Mouse (Mus musculus) adrenal gland, postnatal 10 days (tissue): ENCODE results near the gene Zfp3. TPM values are rescaled to one million over a fixed set of nuclear protein-coding genes. Genes with fewer than 3 reads are reported as not detected.

Experiments
- DNase-seq: peaks from one replicate; pipeline ENCODE4 v3.0.0; 2021; ENCODE audit warnings: mixed read lengths
- long read RNA-seq, 2 experiments: library from polyadenylated mRNA; stranded (forward); transcript quantifications; one replicate each; pipeline ENCODE4 v2.0.0; 2021
- total RNA-seq, 2 experiments: library from RNA; stranded (reverse); gene quantifications; 2 replicates each; pipeline ENCODE4 v1.2.3; 2021

Gene Zfp3
- total RNA-seq = 10 to 100 TPM in 1 of 2 experiments, 1 to 10 TPM in 1; 6.7 to 10.3 TPM
- long read RNA-seq, experiment 1, transcript Zfp3-201 (2 exons, 2,061 nt) = major isoform, 10 of 11 reads
- long read RNA-seq, experiment 1, partial matches to known transcripts = 0 of 11 reads
- long read RNA-seq, experiment 1, other reads (novel, unspliced or antisense) = 1 of 11 reads
- long read RNA-seq, experiment 2, transcript Zfp3-201 (2 exons, 2,061 nt) = major isoform, 6 of 7 reads
- long read RNA-seq, experiment 2, partial matches to known transcripts = 0 of 7 reads
- long read RNA-seq, experiment 2, other reads (novel, unspliced or antisense) = 1 of 7 reads

DNA sequence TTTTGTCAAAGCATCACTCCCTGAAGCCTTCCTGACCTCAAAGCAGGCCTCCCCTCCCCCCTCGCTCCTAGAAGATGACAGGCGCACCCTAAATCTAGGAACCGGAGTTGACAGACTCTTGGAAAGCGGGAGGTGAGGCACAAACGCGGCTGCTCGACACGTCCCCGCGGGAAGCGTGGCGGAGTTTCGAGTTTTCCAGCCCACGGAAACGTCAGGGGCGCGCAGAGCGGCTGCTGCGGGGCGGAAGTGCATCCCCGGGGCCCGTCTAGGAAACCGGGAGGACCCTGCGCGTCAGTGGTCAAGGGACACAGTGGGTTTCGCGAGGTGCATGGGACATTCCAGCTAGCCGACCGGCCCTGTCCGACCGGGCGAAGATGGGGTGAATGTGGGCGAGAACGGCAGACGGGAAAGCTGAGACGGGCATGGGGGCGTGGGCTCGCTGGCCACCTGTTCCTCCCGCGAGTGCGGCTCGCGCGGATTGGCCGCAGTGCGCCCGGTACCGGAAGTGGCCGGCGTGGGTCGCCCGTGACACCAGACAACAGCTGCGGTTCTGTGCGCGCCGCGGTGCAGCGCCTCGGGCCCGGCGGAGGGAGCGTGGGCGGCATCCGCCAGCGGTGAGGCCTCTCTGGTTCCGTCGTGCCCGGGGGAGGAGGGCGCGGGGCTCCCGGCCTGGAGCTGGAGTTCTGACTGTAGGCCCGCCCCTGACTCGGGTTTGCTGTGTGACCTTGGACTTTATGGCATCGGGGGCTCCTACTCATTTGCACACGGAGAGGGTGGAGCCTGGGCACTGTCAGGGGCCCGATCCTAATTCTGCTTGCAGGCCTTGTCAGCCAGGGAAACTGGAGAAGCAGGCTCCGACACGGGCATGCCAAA lies at the start of gene Zfp3:
Zfp3 (plus strand) TSS at position 274 of the 873 bp plus-strand sequence.
- DNase-seq = peak; percentile 88

DNA sequence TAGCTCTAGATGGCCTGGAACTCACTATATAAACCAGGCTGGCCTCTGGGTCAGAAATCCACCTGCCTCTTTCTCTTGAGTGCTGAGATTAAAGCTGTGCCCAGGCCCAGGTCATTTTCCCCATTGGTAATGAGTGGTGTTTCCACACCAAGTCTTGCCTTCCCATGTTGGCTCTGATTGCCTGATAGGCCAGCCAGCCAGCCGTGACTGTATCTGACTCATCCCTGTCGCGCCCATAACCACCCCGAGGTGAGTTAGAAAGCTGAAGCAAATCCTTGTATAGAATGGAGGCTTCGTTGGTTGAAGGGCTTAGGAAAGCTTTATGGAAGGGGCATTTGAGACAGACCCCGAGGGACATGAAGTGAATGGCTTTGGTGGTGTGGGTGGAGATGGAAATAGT lies 48.2 kb upstream of the Zfp3 start:
- DNase-seq = peak; percentile 54

DNA sequence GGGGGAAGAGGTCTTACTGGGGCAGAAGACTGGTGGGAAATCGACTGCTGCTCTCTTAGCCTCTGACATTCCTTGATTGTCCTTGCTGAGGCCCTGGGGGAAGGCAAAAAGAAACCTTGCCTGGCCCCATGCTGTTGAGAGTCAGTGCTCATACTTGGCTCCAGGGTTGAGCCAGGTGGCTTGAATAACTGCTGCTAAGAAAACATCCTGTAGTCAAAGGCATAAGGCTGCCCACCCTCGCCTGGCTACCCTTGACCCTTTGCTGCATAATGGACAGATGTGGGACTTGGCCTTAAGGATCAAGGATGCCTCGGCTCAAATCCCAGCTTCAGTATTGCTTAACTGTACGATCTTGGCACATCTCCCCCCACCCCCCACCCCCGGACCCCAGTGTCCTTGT lies 45.5 kb upstream of the Zfp3 start:
- peak; percentile 55 for DNase-seq

DNA sequence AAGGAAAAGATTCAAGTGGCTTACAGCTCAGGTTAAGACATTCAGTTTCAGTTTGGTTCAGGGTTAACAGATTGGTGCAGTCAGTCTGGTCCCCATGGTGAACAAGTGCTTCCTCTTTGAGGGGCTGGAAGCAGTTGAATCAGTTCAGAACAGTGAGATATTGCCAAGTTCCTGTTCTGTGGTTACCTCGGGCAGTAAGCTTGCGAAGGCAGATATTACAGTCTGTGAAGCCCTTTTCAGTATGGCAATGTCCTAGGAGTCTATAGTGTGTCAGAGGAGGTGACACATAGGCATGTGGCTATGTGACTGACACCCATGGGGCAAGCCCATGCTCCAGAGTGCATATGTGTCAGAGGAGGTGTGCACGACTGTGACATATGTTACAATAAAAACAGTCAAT lies 43.4 kb upstream of the Zfp3 start:
- no peak for DNase-seq

DNA sequence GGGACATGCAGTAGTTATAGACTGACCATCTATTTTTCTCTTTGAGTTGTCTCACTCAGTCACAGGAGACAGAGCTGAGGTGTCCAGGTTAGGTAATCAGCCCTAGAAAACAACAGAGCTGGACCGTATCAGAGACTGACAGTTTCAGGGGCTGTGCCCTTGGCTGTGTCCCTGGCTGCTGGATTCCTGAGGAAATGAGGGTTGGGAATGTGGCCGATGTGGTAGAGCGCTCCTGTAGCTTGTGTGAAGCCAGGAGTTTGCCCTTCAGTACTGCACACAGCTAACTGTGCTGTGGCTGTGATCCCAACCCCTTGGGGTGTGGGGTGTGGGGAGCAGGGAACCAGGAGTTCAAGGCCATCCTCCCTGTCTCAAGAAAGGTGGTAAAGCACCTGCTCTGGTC lies 42.9 kb upstream of the Zfp3 start:
- DNase-seq = peak; percentile 48

DNA sequence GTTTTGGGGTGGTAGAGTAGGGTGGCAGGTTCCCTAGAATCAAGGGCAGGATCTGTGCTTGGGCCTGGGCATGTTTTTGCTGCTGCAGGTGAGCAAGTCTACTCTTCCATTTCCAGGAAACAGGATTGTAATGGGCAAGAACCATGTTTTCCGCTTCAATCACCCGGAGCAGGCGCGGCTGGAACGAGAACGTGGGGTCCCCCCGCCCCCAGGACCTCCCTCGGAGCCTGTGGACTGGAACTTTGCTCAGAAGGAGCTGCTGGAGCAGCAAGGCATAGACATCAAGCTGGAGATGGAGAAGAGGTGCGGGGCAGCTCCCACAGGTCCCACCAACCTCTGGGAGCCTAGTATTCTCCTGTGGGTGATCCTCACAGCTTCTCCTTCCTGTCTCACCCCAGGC lies 39.3 kb upstream of the Zfp3 start:
- no peak for DNase-seq

DNA sequence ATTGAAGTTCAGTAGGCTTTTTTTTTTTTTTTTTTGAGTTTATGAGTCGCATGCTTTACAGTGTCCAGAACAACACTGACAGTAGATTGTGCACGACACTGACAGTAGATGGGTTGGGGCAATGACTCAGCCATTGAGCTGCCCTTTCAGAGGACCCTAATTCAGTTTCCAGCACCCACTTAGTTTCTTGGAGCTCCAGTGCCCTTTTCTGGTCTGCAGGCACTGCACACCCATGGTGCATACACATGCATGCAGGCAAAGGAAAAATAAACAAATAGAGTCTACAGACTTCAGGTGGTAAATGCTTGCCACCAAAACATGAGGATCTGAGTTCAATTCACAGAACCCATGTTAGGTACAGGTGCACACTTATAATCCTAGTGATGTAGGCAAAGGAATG lies 37.4 kb upstream of the Zfp3 start:
- no peak for DNase-seq

DNA sequence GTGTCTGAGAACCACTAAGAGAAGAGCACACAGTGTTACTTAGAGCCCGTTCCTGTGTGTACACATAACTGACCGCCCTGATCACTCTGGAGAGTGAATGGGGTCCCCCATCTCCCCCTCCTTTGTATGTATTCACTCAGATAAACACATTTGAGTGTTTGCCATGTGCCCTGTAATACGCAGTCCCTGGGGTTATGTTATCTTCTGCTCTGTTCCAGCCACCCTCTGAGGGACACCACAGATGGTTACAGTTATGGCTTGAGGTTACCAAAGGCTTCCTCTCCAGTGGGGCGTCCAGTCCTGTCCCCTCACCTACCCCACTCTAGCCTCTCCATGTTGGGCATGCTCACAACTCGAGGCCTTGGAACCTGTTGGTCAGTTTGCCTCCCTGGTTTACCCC lies 36.6 kb upstream of the Zfp3 start:
- no peak for DNase-seq

DNA sequence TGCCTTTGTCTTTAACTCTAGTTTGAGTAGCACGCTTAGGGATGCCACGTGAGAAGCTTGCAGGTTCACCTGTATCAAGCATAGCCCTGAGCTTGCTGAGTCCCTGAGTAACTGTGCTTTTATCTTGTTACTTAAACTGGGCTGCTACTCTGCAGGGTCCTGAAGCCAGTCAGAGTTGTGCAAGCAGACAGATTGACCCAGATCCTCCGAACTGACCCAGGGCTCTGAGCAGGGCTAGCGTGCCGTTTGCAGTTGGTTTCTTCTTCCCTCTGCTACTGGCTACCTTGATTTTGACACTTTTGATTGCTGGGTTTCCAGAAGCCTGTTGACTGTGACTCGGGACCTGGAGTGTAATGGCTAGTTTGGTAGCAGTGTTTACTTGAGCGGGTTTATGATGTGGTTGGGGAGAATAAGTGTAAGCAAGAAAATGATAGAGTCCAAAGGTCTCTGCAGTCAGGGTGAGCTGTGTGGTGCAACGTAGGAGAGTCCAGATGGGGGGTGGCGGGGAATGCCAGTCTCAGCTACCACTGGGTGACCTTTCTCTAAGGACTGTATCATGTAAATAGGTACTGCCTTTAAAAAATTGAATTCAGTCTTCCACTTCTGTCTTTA lies 33.5 kb upstream of the Zfp3 start:
- DNase-seq = peak; percentile 42

DNA sequence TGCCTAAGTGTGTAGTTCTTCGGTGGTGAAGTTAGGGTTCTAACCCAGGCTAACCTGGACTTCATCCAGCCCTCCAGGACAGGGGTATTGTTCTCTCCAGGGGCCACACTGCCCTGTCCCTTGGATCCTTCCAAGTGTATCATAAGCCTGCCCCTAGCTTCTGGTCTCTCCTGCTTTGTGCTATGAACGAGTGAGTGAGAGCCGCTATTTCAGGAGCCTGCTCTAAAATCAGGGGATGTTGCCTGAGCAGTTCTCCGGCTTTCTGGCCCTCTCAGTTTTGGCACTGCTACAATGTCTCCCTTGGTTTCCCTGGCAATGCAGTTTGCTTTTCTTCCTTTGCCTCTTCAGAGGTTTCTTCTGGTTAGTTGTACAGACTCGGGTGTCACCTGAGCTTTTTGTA lies 32.8 kb upstream of the Zfp3 start:
- DNase-seq = no peak

DNA sequence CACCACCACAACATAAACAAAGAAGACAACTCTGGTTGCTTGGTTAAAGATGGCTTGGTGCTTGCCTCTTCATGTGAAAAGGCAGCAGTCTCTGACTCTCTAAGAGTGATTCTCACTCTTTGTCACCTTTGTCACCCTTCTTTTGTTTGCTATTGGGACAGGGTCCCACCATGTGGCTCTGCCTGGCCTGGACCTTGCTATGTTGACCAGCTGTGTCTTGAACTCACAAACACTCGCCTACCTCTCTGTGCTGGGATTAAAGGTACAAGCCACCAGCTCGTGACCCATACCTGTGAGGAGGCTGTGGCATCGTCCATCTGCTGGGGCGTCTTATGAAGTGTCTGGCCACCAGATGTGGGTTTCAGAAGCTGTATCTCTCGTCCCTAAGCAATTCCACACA lies 30.8 kb upstream of the Zfp3 start:
- DNase-seq = no peak

DNA sequence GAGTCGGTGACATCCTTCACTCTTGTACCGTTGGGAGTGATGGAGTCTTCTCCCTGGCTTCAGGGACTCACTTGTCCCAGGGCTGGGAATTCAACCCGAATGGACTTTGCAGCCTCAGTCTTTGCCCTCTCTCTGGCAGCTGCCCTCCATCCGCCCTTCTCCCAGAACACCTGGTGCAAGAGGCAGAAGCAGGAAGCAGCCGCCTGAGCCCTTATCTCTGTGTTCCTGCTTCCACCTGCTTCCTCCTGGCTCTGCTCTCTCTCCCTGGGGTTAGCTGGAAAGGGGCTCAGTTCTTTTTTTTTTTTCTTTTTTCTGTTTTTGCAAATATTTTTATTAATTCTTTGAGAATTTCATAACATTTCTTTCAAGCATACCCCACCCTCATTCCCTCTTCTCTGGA lies 26.3 kb upstream of the Zfp3 start:
- DNase-seq = no peak

DNA sequence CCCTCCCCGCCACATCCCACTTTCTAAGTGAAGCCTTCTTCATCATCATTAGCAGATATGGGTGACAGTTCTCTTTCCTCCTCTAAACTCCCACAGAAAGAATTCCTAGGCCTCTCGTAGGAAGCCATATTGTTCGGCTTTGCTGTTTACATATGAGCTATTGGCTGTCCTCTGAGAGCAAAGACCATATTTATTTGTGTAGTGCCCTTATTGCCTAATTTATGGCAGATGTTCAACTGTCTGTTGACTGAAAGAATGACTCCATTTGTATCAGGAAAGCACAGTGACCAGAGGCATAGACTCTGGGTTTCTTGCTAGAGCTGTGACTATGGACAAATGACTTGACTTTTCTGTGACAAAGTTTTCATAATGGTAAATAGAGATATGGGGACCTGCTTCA lies 22.4 kb upstream of the Zfp3 start:
- no peak for DNase-seq

DNA sequence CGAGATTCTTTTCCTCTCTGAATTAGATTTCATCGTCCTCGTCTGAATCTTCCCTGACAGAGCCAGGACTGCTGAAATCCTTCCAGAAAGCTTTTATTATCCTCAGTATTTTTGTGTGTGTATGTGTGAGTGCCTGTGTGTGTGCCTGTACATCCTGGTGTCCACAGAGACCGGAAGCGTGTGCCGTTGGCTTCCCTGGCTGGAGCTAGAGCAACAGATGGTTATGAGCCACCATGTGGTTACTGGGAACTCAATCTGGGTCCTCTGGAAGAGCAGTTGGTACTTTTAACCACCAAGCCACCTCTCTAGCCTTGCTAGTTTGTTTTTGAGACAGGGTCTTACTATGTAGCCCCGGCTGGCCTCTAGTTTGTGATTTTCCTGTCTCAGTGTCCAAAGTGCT lies 21.9 kb upstream of the Zfp3 start:
- no peak for DNase-seq

DNA sequence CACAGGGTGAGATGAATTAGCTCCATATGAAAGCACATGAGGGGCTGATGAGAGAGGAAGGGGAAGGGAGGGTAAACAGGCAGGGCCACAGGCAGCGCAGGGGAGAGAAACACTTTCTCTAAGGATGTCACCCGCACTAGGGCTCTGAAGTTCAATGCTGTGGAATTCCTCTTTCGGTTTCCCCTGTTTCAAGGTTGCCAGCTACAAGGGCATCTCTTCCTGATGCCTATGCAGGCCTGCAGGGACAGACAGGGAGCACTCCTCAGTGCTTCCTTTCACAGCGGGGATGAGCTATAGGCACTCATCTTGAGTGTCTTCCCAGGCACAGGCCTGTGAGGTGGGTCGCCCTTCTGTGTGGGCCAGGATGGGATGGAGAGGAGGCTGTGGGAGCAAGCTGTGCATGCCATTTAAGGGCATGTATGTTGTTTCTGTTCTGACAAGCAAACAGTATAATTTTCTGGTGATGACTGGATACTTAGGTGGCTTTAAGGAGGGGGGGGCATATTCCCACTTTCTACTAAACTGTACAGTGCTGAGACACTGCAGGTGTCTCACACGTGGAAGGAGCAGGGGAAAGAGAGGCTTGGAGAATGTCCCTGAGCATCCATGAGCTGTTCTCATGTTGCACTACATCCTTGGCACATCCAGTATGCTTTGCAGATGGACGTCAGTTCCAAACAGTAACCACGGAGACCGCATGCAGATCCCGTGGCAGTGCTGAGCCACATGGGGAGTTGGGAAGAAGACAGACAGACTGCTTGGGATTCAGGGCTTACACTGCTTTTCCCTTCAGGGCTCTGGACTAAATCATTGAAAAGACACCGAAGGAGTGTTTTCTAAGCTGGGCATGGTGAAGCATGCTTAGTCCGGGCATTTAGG lies 21.2 kb upstream of the Zfp3 start:
- peak; percentile 41 for DNase-seq

DNA sequence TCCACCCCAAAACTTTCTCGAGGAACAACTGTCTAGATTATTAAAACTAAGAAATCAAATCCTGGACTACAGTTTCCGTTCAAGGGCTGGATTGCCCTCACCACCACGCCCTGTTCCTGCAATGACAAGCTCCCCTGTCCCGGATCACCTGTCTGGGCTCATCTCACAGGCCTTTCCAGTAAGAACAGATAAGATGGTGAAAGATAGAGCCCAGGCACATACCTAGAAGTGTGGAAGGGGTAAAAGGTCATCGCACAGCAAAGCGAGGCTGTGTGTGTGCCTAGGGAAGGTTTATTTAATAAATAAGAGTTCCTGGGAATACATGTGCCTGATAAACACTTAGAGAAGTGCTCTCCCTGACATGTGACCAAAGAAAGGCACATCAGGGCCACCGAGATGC lies 18.4 kb upstream of the Zfp3 start:
- no peak for DNase-seq

DNA sequence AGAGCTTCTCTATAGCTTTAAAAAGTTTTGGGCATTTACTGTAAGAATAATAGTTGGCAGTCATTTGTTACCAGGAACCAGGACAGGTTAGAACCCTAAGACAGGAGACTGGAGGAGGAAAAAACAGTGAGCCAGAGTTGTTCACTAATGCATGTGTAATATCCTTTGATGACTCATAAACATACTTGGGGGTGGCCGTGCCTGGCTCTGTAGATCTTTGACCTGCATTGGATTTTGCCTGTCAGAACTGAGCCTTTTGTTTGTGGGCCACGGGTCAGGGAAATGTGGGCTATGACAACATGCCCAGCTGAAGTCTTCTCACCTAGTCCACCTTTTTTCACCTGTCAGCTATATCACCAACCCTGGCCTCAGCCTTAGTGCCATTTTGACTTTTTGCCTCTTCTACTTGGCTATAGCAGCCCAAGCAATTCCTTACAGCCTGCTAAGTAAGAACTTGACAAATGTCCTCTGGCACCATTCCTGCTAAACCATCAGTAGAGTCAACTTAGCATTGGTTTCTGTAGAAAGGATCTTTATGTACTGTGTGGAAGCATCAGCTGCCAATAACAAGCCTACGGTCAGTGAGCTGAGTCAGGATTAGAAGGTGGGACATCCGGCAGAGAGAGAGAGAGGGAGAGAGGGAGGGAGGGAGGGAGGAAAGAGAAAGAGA lies 16.0 kb upstream of the Zfp3 start:
- DNase-seq = no peak

DNA sequence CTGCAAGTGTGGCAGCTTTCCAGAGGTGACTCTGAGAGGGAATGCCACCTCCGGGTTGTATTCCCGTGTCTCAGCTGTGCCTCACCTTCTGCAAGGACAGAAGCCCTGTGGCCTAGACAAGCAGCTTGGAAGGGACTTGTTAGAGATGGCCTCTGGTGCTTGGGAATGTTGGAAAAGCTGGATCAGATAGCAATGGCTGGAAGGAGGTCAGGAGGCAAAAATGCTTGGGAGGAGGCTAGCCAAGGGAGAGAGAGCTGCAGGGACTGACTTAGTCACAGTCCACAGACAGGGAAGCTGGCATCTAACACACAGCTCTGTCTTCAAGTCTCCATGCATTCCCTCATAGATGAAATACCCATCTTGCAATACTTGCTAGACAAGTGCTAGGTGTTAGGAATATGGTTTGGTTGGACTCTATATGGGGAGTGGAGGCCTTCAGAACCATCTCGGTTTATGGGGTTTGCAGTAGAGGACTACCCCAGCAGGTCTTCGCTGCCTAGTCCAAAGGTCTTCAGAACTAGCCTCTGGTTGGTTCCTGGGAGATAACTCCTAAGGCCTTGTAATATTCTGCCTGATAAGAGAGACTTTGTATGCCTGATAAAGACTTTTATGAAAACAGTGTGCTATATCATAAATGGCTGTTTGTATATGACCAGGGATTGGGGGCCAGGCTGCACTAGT lies 11.5 kb upstream of the Zfp3 start:
- DNase-seq = no peak

DNA sequence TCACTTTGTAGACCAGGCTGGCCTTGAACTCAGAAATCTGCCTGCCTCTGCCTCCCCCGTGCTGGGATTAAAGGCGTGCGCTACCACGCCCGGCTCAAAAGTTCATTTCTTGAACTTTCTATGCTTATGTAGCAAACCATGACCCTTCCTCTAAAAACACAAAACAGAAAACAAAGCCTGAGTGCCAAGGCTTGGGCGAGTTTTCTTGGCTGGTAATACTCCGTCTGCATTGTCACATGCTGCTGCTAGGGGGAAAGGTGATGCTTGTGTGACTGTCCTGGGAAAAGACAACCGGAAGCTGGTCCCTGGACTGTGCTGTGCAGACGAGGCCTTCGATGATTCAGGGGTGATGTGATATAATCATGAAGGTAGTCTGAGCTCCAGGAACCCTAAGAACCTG lies 10.9 kb upstream of the Zfp3 start:
- DNase-seq = no peak

DNA sequence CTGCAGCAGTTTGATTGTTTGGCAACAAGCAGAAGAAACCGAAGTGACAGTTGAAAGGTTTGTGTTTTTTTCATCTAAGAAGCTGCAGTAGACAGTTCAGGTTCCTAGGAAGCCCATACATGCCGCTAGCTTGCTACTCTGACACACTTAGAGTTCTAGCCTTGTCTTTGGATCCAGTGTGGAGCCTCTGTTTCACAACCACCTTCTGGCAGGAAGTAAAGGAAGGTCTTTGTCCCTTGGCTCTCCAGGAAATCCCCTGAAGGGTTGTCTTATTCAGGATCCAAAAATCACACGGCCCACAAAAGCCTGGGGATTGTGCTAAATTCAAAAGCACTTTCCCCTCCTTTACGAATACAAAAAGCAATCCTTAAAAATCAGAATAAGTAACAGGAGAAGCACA lies 9.5 kb upstream of the Zfp3 start:
- no peak for DNase-seq

DNA sequence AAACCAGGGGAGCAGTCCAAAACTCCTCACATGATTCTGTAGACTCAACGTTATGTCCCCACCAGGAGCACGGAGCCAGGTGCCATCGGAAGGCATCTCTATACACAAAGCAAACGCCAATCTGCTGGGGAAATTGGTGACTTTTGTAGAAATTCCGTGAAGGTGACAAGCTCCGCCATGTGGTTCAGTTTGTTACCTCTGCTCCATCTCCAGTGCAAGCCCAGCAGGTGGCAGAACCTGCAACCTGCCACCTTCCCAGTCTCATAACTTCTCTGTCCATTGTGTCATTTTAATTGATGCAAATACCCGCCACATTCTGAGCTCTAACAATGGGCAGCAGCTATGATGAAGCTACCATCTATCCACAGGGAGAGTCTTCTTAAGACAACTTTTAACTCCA lies 9.1 kb upstream of the Zfp3 start:
- DNase-seq = no peak
